Mouse (Mus musculus) cortical plate, adult 2 months (tissue): ENCODE results near the gene Mb.

ENCODE experiments used
- CTCF ChIP-seq: fragments of 200-500 bp; IDR thresholded peaks from 2 replicates; pipeline ENCODE4 v1.5.1; 2011; ENCODE audit warnings: mild to moderate bottlenecking, control low read depth, low read length; ENCODE audit not compliant: insufficient read depth; ENCODE audit errors: extremely low read depth
- POLR2A ChIP-seq: fragments of 200-500 bp; IDR thresholded peaks from 2 replicates; pipeline ENCODE4 v1.6.1; 2011; ENCODE audit warnings: mild to moderate bottlenecking, low read length, control low read depth; ENCODE audit not compliant: insufficient read depth; ENCODE audit errors: extremely low read depth

DNA sequence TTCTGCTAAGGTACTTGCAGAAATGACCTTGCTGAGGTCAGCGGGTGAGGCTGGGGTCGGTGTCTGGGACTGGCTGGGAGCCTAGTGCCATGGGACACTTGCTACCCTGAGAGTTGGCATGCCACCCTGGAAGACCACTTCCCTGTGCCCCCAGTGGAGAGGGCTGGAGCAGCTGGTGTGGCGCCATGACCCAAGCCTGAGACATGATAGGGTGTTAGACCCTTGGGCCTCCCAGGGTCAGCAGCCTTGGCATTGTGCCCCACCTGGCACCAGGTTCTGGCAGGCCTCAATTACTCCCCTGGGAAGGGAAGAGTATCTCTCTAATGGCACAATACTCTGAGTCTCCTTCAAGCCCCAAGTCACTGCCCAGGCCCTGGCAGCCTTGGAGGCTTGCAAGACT is 29.4 kb downstream of the Mb start:
- no peak for TF ChIP-seq CTCF
- TF ChIP-seq POLR2A = no peak
